Mouse (Mus musculus) liver, adult 2 months (tissue): ENCODE data around the gene Myo16.

Source experiments
- CTCF ChIP-seq: fragments of 200-500 bp; IDR thresholded peaks from 2 replicates; pipeline ENCODE4 v1.5.1; 2011; ENCODE audit warnings: low read depth, low read length, control low read depth
- POLR2A ChIP-seq: fragments of 200-500 bp; IDR thresholded peaks from 2 replicates; pipeline ENCODE4 v1.6.1; 2011; ENCODE audit warnings: low read length, control low read depth; ENCODE audit not compliant: insufficient read depth; ENCODE audit errors: extremely low read depth

GRCm38 (mm10) chr8:10366141-10366540, 212.4 kb downstream of the Myo16 start:
- TF ChIP-seq CTCF (no peak), POLR2A (no peak)
